Mouse (Mus musculus) CH12.LX (cell line): ENCODE measurements around the gene Stard13. TPM values are rescaled to one million over a fixed set of nuclear protein-coding genes. Genes with fewer than 3 reads are reported as not detected.
A peak's percentile ranks its signal among the peaks of the same experiment; 100 is the strongest.

Experiments
- DNase-seq: peaks from one replicate; pipeline ENCODE4 v3.0.0-alpha.2; 2013; ENCODE audit errors: extremely low read depth
- H3K27ac ChIP-seq: 2 replicates; pipeline ENCODE4 v1.5.1; 2012; ENCODE audit warnings: low read depth, mild to moderate bottlenecking, control low read depth, moderate library complexity; ENCODE audit not compliant: insufficient read depth
- H3K27me3 ChIP-seq: replicated peaks from 2 replicates; pipeline ENCODE3; 2012; ENCODE audit warnings: inconsistent platforms
- H3K36me3 ChIP-seq, 2 experiments: replicated peaks in 1 of 2; 2 replicates each; pipeline versions ENCODE3 to v1.6.1; 2012; ENCODE audit warnings: inconsistent platforms in 1 of 2, low read length in 1 of 2, mild to moderate bottlenecking in 1 of 2, mixed read lengths in 1 of 2, moderate library complexity in 1 of 2; ENCODE audit not compliant: control insufficient read depth in 1 of 2, insufficient read depth in 1 of 2
- H3K4me1 ChIP-seq, 2 experiments: 2 replicates each; pipeline ENCODE4 v1.6.1; 2012; ENCODE audit warnings: inconsistent platforms in 1 of 2, moderate library complexity in 1 of 2; ENCODE audit not compliant: insufficient read depth in 2 of 2, control insufficient read depth in 1 of 2
- H3K4me2 ChIP-seq: 2 replicates; pipeline ENCODE4 v1.6.1; 2012; ENCODE audit warnings: low read depth, mild to moderate bottlenecking, control low read depth; ENCODE audit not compliant: poor library complexity, insufficient read depth, severe bottlenecking
- H3K4me3 ChIP-seq, 3 experiments: fragments of 150-350 bp in 1 of 3; sonication (generic) in 1 of 3; replicated peaks in 1 of 3; 2 replicates each; pipeline versions ENCODE3 to v1.5.1; 2011 to 2012; ENCODE audit warnings: low read depth in 2 of 3, low read length in 2 of 3, mild to moderate bottlenecking in 2 of 3, moderate library complexity in 2 of 3, control low read depth in 1 of 3, improper control_type of control experiment in 1 of 3, inconsistent platforms in 1 of 3, mixed read lengths in 1 of 3; ENCODE audit not compliant: poor library complexity in 1 of 3
- H3K79me2 ChIP-seq: replicated peaks from 2 replicates; pipeline ENCODE4 v1.6.1; 2012; ENCODE audit warnings: mild to moderate bottlenecking, moderate library complexity; ENCODE audit not compliant: control insufficient read depth, poor library complexity, insufficient read depth, severe bottlenecking; ENCODE audit errors: extremely low read depth
- H3K9ac ChIP-seq: 2 replicates; pipeline ENCODE4 v1.6.1; 2012; ENCODE audit warnings: low read depth, mild to moderate bottlenecking, control low read depth, moderate library complexity; ENCODE audit not compliant: insufficient read depth
- H3K9me3 ChIP-seq: replicated peaks from 2 replicates; pipeline ENCODE3; 2012; ENCODE audit warnings: low read length, inconsistent platforms, mixed read lengths
- BHLHE40 ChIP-seq: IDR thresholded peaks from 2 replicates; pipeline ENCODE4 v1.6.1; 2011; ENCODE audit warnings: mild to moderate bottlenecking, low read depth, low read length, improper control_type of control experiment
- CTCF ChIP-seq, 2 experiments: IDR thresholded peaks in 1 of 2; conservative IDR thresholded peaks in 1 of 2; 2 replicates each; pipeline ENCODE4 v1.5.1; 2011 to 2012; ENCODE audit warnings: low read depth in 2 of 2, low read length in 2 of 2, improper control_type of control experiment in 1 of 2, inconsistent platforms in 1 of 2, mild to moderate bottlenecking in 1 of 2, moderate library complexity in 1 of 2
- E2F4 ChIP-seq: IDR thresholded peaks from 2 replicates; pipeline ENCODE4 v1.6.1; 2011; ENCODE audit warnings: low read depth, low read length, improper control_type of control experiment; ENCODE audit not compliant: insufficient replicate concordance
- ELF1 ChIP-seq: IDR thresholded peaks from 2 replicates; pipeline ENCODE4 v1.6.1; 2014; ENCODE audit warnings: low read depth, mild to moderate bottlenecking, inconsistent platforms, low read length, improper control_type of control experiment
- EP300 ChIP-seq: IDR thresholded peaks from 2 replicates; pipeline ENCODE4 v1.6.1; 2011; ENCODE audit warnings: low read length, improper control_type of control experiment
- ETS1 ChIP-seq: conservative IDR thresholded peaks from 2 replicates; pipeline ENCODE4 v1.6.1; 2012; ENCODE audit warnings: low read depth, mild to moderate bottlenecking, inconsistent platforms, low read length, improper control_type of control experiment, moderate library complexity
- HCFC1 ChIP-seq: IDR thresholded peaks from 2 replicates; pipeline ENCODE4 v1.6.1; 2012; ENCODE audit warnings: low read depth, mild to moderate bottlenecking, inconsistent platforms, low read length, improper control_type of control experiment
- IRF4 ChIP-seq: IDR thresholded peaks from 2 replicates; pipeline ENCODE4 v1.6.1; 2014; ENCODE audit warnings: low read depth, mild to moderate bottlenecking, inconsistent platforms, low read length, improper control_type of control experiment
- MAFK ChIP-seq: IDR thresholded peaks from 2 replicates; pipeline ENCODE4 v1.6.1; 2011; ENCODE audit warnings: low read length, improper control_type of control experiment; ENCODE audit not compliant: insufficient replicate concordance
- MAX ChIP-seq: IDR thresholded peaks from 2 replicates; pipeline ENCODE4 v1.6.1; 2011; ENCODE audit warnings: low read length, improper control_type of control experiment
- MAZ ChIP-seq: IDR thresholded peaks from 2 replicates; pipeline ENCODE4 v1.6.1; 2012; ENCODE audit warnings: low read depth, mild to moderate bottlenecking, inconsistent platforms, low read length, improper control_type of control experiment, moderate library complexity
- NELFE ChIP-seq: IDR thresholded peaks from 2 replicates; pipeline ENCODE4 v1.6.1; 2011; ENCODE audit warnings: low read depth, low read length, improper control_type of control experiment
- NRF1 ChIP-seq: IDR thresholded peaks from 2 replicates; pipeline ENCODE4 v1.6.1; 2014; ENCODE audit warnings: low read depth, mild to moderate bottlenecking, inconsistent platforms, low read length, improper control_type of control experiment, moderate library complexity
- POLR2A ChIP-seq: IDR thresholded peaks from 2 replicates; pipeline ENCODE4 v1.6.1; 2011; ENCODE audit warnings: low read depth, mild to moderate bottlenecking, improper control_type of control experiment, low read length
- SMC3 ChIP-seq: IDR thresholded peaks from 2 replicates; pipeline ENCODE4 v1.6.1; 2011; ENCODE audit warnings: low read depth, low read length, improper control_type of control experiment
- TBP ChIP-seq: conservative IDR thresholded peaks from 2 replicates; pipeline ENCODE4 v1.6.1; 2011; ENCODE audit warnings: low read depth, low read length, improper control_type of control experiment
- TCF12 ChIP-seq: IDR thresholded peaks from 2 replicates; pipeline ENCODE4 v1.6.1; 2014; ENCODE audit warnings: low read depth, mild to moderate bottlenecking, inconsistent platforms, low read length, improper control_type of control experiment
- ZNF384 ChIP-seq: IDR thresholded peaks from 2 replicates; pipeline ENCODE4 v1.6.1; 2012; ENCODE audit warnings: low read depth, low read length, improper control_type of control experiment, inconsistent platforms
- dilution Hi-C: fragments of 300-500 bp; cut with MboI; formaldehyde crosslinking; loops from 2 replicates; pipeline ENCODE4 v1.14.3; 2020; ENCODE audit warnings: low sequenced_read_pairs; ENCODE audit not compliant: extremely low pct_unique_long_range_greater_than_20kb, extremely low pct_ligation_motif_present
- in situ Hi-C: fragments of 300-500 bp; cut with MboI; formaldehyde crosslinking; loops from 3 replicates; pipeline ENCODE4 v1.14.3; 2019; ENCODE audit warnings: low sequenced_read_pairs, low pct_ligation_motif_present, low pct_unique_long_range_greater_than_20kb, mixed read lengths
- polyA plus RNA-seq: library from polyadenylated mRNA; unstranded; fragments of >175 nt; gene quantifications from 2 replicates; pipeline ENCODE4 v1.2.1, GENCODE M21; 2012; ENCODE audit warnings: low read depth; ENCODE audit not compliant: insufficient read length
- total RNA-seq, 2 experiments: library from RNA; depleted of rRNA; stranded (reverse); fragments of 300-350 nt in 1 of 2; fragments of >200 nt in 1 of 2; gene quantifications; 2 replicates each; pipeline ENCODE4 v1.2.3; 2012 to 2014

Stard13 gene
- total and polyA plus RNA-seq, 3 experiments = 33.5 to 154 (median 73.6) TPM

DNA sequence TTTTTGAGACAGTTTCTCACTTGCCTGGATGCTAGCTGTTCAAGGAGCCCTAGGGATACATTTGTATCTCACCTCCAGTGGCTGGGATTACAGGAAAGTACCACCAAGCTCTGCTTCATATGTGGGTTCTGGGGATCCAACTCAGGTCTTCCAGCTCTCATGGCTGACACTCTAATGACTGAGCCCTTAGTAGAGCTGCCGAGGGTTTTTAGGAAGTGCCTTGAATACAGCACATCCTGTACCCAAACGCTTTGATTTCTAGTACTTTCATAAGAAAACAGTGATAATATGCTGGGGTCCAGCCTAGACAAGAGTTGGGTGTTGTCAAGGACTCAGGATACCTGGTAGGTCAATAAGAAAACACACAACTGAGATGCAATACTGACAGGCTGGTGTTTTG is 23.6 kb downstream of the Stard13 start:
- dilution Hi-C loops (no loop called here), in situ Hi-C loops (no loop called here)
- H3K9ac ChIP-seq = no peak overlapping the region
- no peaks in the 10 kb centered on the region for H3K36me3 ChIP-seq
- no peak for DNase-seq
- H3K27me3 ChIP-seq = no peaks in the 10 kb centered on the region
- no peak overlapping the region for H3K27ac ChIP-seq
- H3K4me2 ChIP-seq = peak overlapping the region; percentile 38; the same call in 1 of the 2 replicates
- no peaks in the 10 kb centered on the region for H3K9me3 ChIP-seq
- TF ChIP-seq HCFC1 = no peak
- TF ChIP-seq E2F4 = no peak
- no peak for TF ChIP-seq CTCF (conservative IDR thresholded peaks at IDR 0.05 in 1 of 2, IDR thresholded peaks at IDR 0.05 in 1 of 2; ENCODE audit: low read depth in 2 of 2, low read length in 2 of 2)
- 0 out of 2 replicates have a peak, but pooled peaks have one; percentile 10 for TF ChIP-seq ETS1
- no peak for TF ChIP-seq ZNF384
- no peak for TF ChIP-seq NELFE
- no peak for TF ChIP-seq MAFK
- no peak for TF ChIP-seq SMC3
- TF ChIP-seq ELF1 = no peak
- TF ChIP-seq EP300 = peak; percentile 12; the same call in 1 of the 2 replicates
- TF ChIP-seq MAX = no peak
- no peak for TF ChIP-seq POLR2A
- TF ChIP-seq TBP = no peak
- no peak for TF ChIP-seq BHLHE40
- no peak for TF ChIP-seq NRF1
- no peak for TF ChIP-seq TCF12
- TF ChIP-seq, all 38 proteins: peak for 2
- H3K4me1 ChIP-seq = peaks cover 3 to 22% of the 10 kb centered on the region in 2 experiments
- no peaks in the 10 kb centered on the region for H3K79me2 ChIP-seq
- H3K4me3 ChIP-seq = no peak overlapping the region

DNA sequence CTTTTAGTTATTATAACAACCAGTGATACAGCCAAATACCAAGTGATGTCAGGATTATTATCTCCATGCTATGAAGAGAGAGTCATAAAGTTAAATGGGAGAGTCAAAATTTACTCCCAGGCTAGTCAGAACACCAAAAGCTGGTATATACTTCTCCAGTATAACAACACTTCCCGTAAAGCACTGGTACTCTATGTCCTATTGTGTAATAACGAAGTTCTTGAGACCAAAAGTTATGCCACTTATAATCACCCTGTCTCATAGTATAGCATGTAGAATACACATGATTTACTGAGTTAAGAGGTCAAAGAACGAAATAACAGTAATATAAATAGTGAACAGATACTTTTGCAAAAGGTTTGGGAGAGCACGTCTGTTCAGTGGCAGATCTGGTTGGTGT is 28.6 kb downstream of the Stard13 start:
- Histone ChIP-seq H3K27me3 (no peaks in the 10 kb centered on the region), H3K4me1 (peaks cover 3 to 12% of the 10 kb centered on the region in 2 experiments; a peak in 2 of 4 replicates), H3K79me2 (no peaks in the 10 kb centered on the region), H3K4me2 (no peak overlapping the region), H3K4me3 (no peak overlapping the region), H3K9ac (no peak overlapping the region), H3K36me3 (no peaks in the 10 kb centered on the region), H3K9me3 (no peaks in the 10 kb centered on the region), H3K27ac (no peak overlapping the region)
- TF ChIP-seq MAZ (no peak), IRF4 (no peak)
- in situ Hi-C loops = no loop called here
- no peak for DNase-seq
- dilution Hi-C loops = no loop called here
